Mouse (Mus musculus) bone marrow macrophage, adult 2 months (primary cell): ENCODE measurements around the gene Pagr1a.
A peak's percentile ranks its signal among the peaks of the same experiment; 100 is the strongest.

Source experiments
- CTCF ChIP-seq: IDR thresholded peaks from 2 replicates; pipeline ENCODE4 v1.5.1; 2012; ENCODE audit warnings: low read depth, mild to moderate bottlenecking, low read length, moderate library complexity
- POLR2A ChIP-seq: IDR thresholded peaks from 2 replicates; pipeline ENCODE4 v1.6.1; 2012; ENCODE audit warnings: mild to moderate bottlenecking, low read depth, low read length, borderline replicate concordance

- TF ChIP-seq POLR2A (no peak), CTCF (peak; percentile 99)
Measured at GRCm38 (mm10) chr7:127016971-127017949, at the start of gene Pagr1a.
